Mouse (Mus musculus) small intestine, adult 2 months (tissue): ENCODE results near the gene Ssh1.

ENCODE experiments used
- CTCF ChIP-seq: fragments of 200-500 bp; IDR thresholded peaks from 2 replicates; pipeline ENCODE4 v1.5.1; 2012; ENCODE audit warnings: low read depth, mild to moderate bottlenecking, control low read depth, inconsistent platforms, low read length, moderate library complexity, mixed read lengths; ENCODE audit not compliant: insufficient replicate concordance, insufficient read length; ENCODE audit errors: extremely low read depth
- POLR2A ChIP-seq: fragments of 200-500 bp; IDR thresholded peaks from 2 replicates; pipeline ENCODE4 v1.6.1; 2012; ENCODE audit warnings: low read depth, mild to moderate bottlenecking, control low read depth, inconsistent platforms, low read length, moderate library complexity

DNA sequence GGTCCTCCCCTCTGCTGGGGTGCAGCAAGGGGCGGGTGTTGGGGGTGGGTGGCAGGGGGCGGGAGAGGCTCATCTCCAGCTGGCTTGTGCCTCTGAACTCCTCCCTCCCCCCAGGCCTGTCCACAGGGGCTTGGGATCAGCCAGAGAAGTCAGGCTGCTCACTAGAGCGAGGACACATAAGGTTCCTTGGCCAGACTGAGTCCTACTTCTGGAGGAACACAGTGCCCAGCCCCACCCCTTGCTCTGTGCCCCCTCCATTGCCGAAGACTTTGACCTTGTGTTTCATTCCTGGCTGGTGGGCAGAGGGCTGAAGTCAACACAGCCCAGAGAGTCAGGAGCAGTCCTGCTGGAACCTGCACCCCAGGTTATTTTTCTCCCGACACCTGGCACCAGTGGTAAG, 9.8 kb upstream of the Ssh1 start, which contains the start of gene Dao:
- TF ChIP-seq CTCF (no peak), POLR2A (no peak)
